Mouse (Mus musculus): ENCODE data around the gene Cryzl1. TPM values are rescaled to one million over a fixed set of nuclear protein-coding genes. Genes with fewer than 3 reads are reported as not detected.
"Not testable (repeated sequence)": the region's sequence is repeated elsewhere in the genome, so short reads cannot be mapped to it uniquely, and the experiment has no call there.

Cryzl1 gene
- polyA plus RNA-seq, 1 experiment from 2014 or later, result 104 TPM

GRCm38 (mm10) chr16:91646681-91647419 lies 81.9 kb downstream of the Cryzl1 start, which contains the start of gene Gart:
Gart (minus strand) TSS chr16:91646952.
- WGBS, result under 1% methylated on average over 59 of the region's 59 CpGs

GRCm38 (mm10) chr16:91645995-91646602 lies 82.7 kb downstream of the Cryzl1 start:
- WGBS, result under 1% methylated on average over 11 of the region's 11 CpGs
- no peak for ATAC-seq
- DNase-seq (ENCODE audit: low spot score), result peak; percentile 38
- peak overlapping the region; percentile 73 for H3K4me3 ChIP-seq (ENCODE audit: low read depth, low read length)
- peaks cover 18% of the 10 kb centered on the region for H3K36me3 ChIP-seq (ENCODE audit: control insufficient read depth, insufficient read depth, low read length)
- H3K9ac ChIP-seq (ENCODE audit: low read length), result peak overlapping the region; percentile 79
- peaks cover 9% of the 10 kb centered on the region for H3K4me1 ChIP-seq (ENCODE audit: control insufficient read depth, insufficient read depth, low read length)
- no peaks in the 10 kb centered on the region for H3K27me3 ChIP-seq (replicated peaks; ENCODE audit: control insufficient read depth, insufficient read depth, low read length)
- H3K4me2 ChIP-seq (ENCODE audit: low read length), result peak overlapping the region; percentile 93
- H3K9me3 ChIP-seq (replicated peaks; ENCODE audit: control insufficient read depth, low read length), result no peaks in the 10 kb centered on the region
- H3K27ac ChIP-seq (ENCODE audit: low read depth, low read length), result peak overlapping the region; percentile 93; the same call in 1 of the 2 replicates

More at GRCm38 (mm10) chr16:91646681-91647419, 81.9 kb downstream of the Cryzl1 start, which contains the start of gene Gart:
- Histone ChIP-seq H3K9me3 (replicated peaks; ENCODE audit: control insufficient read depth, low read length) (no peaks in the 10 kb centered on the region), H3K27ac (ENCODE audit: low read depth, low read length) (peak within 1 kb of the TSS; percentile 93), H3K27me3 (replicated peaks; ENCODE audit: control insufficient read depth, insufficient read depth, low read length) (no peaks in the 10 kb centered on the region), H3K36me3 (ENCODE audit: control insufficient read depth, insufficient read depth, low read length) (peaks cover 14% of the 10 kb centered on the region), H3K4me1 (ENCODE audit: control insufficient read depth, insufficient read depth, low read length) (peaks cover 9% of the 10 kb centered on the region), H3K4me3 (ENCODE audit: low read depth, low read length) (peak within 1 kb of the TSS; percentile 73), H3K9ac (ENCODE audit: low read length) (peak within 1 kb of the TSS; percentile 88), H3K4me2 (ENCODE audit: low read length) (peak within 1 kb of the TSS; percentile 93)
- ATAC-seq, result peak; percentile 89
- peak; percentile 93 for DNase-seq (ENCODE audit: low spot score)

- not testable (repeated sequence) for H3K4me1 ChIP-seq (ENCODE audit: control insufficient read depth, insufficient read depth, low read length); H3K9me3 ChIP-seq (replicated peaks; ENCODE audit: control insufficient read depth, low read length); H3K27ac ChIP-seq (ENCODE audit: low read depth, low read length); DNase-seq (ENCODE audit: low spot score); ATAC-seq; H3K9ac ChIP-seq (ENCODE audit: low read length); H3K4me2 ChIP-seq (ENCODE audit: low read length); H3K4me3 ChIP-seq (ENCODE audit: low read depth, low read length); H3K27me3 ChIP-seq (replicated peaks; ENCODE audit: control insufficient read depth, insufficient read depth, low read length)
- no CpG with 5 or more reads among the region's 2 CpGs for WGBS
- peaks cover 23% of the 10 kb centered on the region for H3K36me3 ChIP-seq (ENCODE audit: control insufficient read depth, insufficient read depth, low read length)
Observed at GRCm38 (mm10) chr16:91645420-91645819, 83.4 kb downstream of the Cryzl1 start.

GRCm38 (mm10) chr16:91644901-91645300 lies 83.9 kb downstream of the Cryzl1 start:
- DNase-seq (ENCODE audit: low spot score), result no peak
- no peak overlapping the region for H3K27ac ChIP-seq (ENCODE audit: low read depth, low read length)
- no peak overlapping the region for H3K9ac ChIP-seq (ENCODE audit: low read length)
- no peak overlapping the region for H3K4me3 ChIP-seq (ENCODE audit: low read depth, low read length)
- H3K4me1 ChIP-seq (ENCODE audit: control insufficient read depth, insufficient read depth, low read length), result peaks cover 9% of the 10 kb centered on the region
- no peaks in the 10 kb centered on the region for H3K9me3 ChIP-seq (replicated peaks; ENCODE audit: control insufficient read depth, low read length)
- H3K4me2 ChIP-seq (ENCODE audit: low read length), result no peak overlapping the region
- H3K27me3 ChIP-seq (replicated peaks; ENCODE audit: control insufficient read depth, insufficient read depth, low read length), result no peaks in the 10 kb centered on the region
- H3K36me3 ChIP-seq (ENCODE audit: control insufficient read depth, insufficient read depth, low read length), result peaks cover 28% of the 10 kb centered on the region
- 82% methylated on average over 2 of the region's 2 CpGs for WGBS
- ATAC-seq, result no peak

GRCm38 (mm10) chr16:91640171-91640570 lies 88.6 kb downstream of the Cryzl1 start:
- H3K36me3 ChIP-seq (ENCODE audit: control insufficient read depth, insufficient read depth, low read length), result peaks cover 73% of the 10 kb centered on the region
- no peaks in the 10 kb centered on the region for H3K27me3 ChIP-seq (replicated peaks; ENCODE audit: control insufficient read depth, insufficient read depth, low read length)
- H3K4me3 ChIP-seq (ENCODE audit: low read depth, low read length), result no peak overlapping the region
- no peak overlapping the region for H3K27ac ChIP-seq (ENCODE audit: low read depth, low read length)
- ATAC-seq (no peak), DNase-seq (ENCODE audit: low spot score) (no peak)
- H3K9ac ChIP-seq (ENCODE audit: low read length), result no peak overlapping the region
- H3K4me2 ChIP-seq (ENCODE audit: low read length), result no peak overlapping the region
- 96% methylated on average over 8 of the region's 8 CpGs for WGBS
- no peaks in the 10 kb centered on the region for H3K9me3 ChIP-seq (replicated peaks; ENCODE audit: control insufficient read depth, low read length)
- H3K4me1 ChIP-seq (ENCODE audit: control insufficient read depth, insufficient read depth, low read length), result no peaks in the 10 kb centered on the region

GRCm38 (mm10) chr16:91639636-91640035 lies 89.1 kb downstream of the Cryzl1 start:
- no peak for ATAC-seq
- H3K36me3 ChIP-seq (ENCODE audit: control insufficient read depth, insufficient read depth, low read length), result peaks cover 77% of the 10 kb centered on the region
- H3K4me2 ChIP-seq (ENCODE audit: low read length), result no peak overlapping the region
- H3K4me1 ChIP-seq (ENCODE audit: control insufficient read depth, insufficient read depth, low read length), result no peaks in the 10 kb centered on the region
- no peak overlapping the region for H3K4me3 ChIP-seq (ENCODE audit: low read depth, low read length)
- no peak overlapping the region for H3K9ac ChIP-seq (ENCODE audit: low read length)
- H3K27me3 ChIP-seq (replicated peaks; ENCODE audit: control insufficient read depth, insufficient read depth, low read length), result no peaks in the 10 kb centered on the region
- DNase-seq (ENCODE audit: low spot score), result no peak
- H3K27ac ChIP-seq (ENCODE audit: low read depth, low read length), result no peak overlapping the region
- no peaks in the 10 kb centered on the region for H3K9me3 ChIP-seq (replicated peaks; ENCODE audit: control insufficient read depth, low read length)
- 96% methylated on average over 2 of the region's 2 CpGs for WGBS

Other genes starting within 250 kb of the Cryzl1 start
- 40.4 and 45.6 TPM in 2 replicates for gene Ifnar1, start 243.7 kb downstream of the Cryzl1 start, polyA plus RNA-seq (2014; fragmentation: Nextera tagmentation; extraction: Ambion mirVana)
- gene Ifngr2, start 181.9 kb downstream of the Cryzl1 start, polyA plus RNA-seq (2014; fragmentation: Nextera tagmentation; extraction: Ambion mirVana), result 77.3 and 100 TPM in 2 replicates
- 105 and 111 TPM in 2 replicates for gene Tmem50b, start 131.2 kb downstream of the Cryzl1 start, polyA plus RNA-seq (2014; fragmentation: Nextera tagmentation; extraction: Ambion mirVana)
- 7.2 and 8.4 TPM in 2 replicates for gene Dnajc28, start 109.9 kb downstream of the Cryzl1 start, polyA plus RNA-seq (2014; fragmentation: Nextera tagmentation; extraction: Ambion mirVana)
- gene Gart, start 82.0 kb downstream of the Cryzl1 start, polyA plus RNA-seq (2014; fragmentation: Nextera tagmentation; extraction: Ambion mirVana), result 64.9 and 66.7 TPM in 2 replicates
- gene Son, start 81.5 kb downstream of the Cryzl1 start, polyA plus RNA-seq (2014; fragmentation: Nextera tagmentation; extraction: Ambion mirVana), result 126 and 131 TPM in 2 replicates
- gene Donson, start 40.2 kb downstream of the Cryzl1 start, polyA plus RNA-seq (2014; fragmentation: Nextera tagmentation; extraction: Ambion mirVana), result 15.3 and 19.9 TPM in 2 replicates
- gene Itsn1, start 306 bp upstream of the Cryzl1 start, polyA plus RNA-seq (2014; fragmentation: Nextera tagmentation; extraction: Ambion mirVana), result 54.2 and 63.7 TPM in 2 replicates

Measured in forebrain, embryonic 14.5 days (tissue).